Mouse (Mus musculus) kidney, postnatal 36 days (tissue): ENCODE data around the gene Tnfrsf11a.
"Not testable (repeated sequence)": the region's sequence is repeated elsewhere in the genome, so short reads cannot be mapped to it uniquely, and the experiment has no call there.

Source experiments
- DNase-seq, 2 experiments: peaks; one replicate each; pipeline ENCODE4 v3.0.0; 2021 to 2022; ENCODE audit warnings: mixed read lengths in 2 of 2

Tnfrsf11a gene

DNA sequence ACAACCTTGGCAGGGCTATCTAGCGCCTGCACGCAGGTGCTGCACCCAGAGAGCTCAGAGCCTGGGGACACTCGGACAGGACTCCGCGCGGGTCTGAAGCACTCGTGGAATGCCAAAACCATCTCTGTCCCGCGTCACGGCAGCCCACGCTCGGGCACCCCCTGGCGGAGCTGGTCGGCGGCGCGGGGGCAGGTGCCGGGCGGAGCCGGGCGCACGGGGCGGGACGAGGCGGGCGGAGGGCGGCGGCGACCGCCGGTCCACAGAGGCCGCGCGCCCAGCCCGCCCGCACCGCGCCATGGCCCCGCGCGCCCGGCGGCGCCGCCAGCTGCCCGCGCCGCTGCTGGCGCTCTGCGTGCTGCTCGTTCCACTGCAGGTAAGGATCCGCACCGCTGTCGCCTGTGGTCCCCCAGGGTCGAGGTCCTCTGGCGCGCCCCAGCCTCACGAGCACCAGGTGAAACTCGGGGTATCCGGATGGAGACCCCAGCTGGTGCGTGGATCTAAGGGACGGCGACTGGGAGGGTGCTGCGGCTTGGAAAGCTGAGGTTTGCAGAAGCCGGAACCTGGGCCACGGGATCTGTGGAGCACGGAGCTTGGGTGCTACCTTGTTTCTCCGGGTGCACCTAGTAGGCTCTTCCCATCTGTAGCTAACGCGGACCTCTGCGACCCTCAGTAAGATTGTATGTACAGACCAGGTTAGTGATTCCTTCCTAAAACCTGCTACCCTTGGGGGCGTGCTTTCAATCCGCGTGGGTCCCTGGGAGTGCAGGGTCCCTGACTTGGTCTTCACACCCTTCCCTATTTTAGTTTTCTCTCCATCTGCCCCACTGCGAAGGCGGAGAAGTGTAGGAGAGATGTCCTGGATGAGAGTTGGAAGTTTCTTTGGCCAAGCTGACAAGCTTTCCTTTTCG lies at the start of gene Tnfrsf11a:
TSS of gene Tnfrsf11a (plus strand) at position 262 of the 908 bp plus-strand sequence.
- DNase-seq = peak; percentile 61 to 87

DNA sequence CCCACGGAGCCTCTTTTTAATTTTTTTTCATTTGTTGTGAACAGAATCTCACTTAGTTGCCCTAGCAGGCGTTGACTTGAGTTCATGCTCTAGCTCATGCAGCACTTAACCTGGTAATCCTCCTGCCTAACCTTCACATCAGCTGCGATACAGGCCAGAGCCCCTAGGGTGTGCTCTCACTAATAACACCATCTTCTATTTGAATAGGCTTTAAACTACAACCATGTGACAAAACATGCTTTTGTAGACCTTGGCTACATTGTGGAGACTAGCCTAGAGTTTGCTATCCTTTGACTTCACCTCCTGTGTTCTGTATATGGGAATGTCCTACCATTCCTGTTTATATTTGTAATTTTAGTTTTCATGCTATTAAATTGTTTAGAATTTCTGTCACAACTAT lies 45.2 kb upstream of the Tnfrsf11a start:
- DNase-seq = peak in 1 of 2 experiments; percentile 22

- no peak for DNase-seq
These were observed 42.2 kb upstream of the Tnfrsf11a start for GRCm38 (mm10) chr1:105738334-105738733.

DNA sequence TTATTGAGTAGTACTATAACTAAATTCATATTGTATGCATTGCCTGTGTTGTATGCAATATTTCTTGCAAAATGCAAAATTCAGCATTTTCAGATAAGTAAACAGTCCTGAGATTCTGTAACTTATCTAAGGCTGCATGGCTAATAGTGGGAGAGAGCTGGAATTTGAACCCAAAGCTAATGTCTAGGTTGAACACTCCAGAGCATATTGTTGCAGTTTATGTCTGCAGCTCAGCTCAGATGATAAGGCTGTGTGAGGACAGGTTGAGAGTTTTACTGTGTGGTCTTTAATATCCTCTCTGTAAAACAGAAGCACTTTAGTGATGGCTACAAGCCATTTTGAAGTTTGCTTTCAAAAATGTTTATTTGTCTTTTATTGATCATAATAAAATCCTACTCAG lies 41.0 kb upstream of the Tnfrsf11a start:
- DNase-seq = no peak

DNA sequence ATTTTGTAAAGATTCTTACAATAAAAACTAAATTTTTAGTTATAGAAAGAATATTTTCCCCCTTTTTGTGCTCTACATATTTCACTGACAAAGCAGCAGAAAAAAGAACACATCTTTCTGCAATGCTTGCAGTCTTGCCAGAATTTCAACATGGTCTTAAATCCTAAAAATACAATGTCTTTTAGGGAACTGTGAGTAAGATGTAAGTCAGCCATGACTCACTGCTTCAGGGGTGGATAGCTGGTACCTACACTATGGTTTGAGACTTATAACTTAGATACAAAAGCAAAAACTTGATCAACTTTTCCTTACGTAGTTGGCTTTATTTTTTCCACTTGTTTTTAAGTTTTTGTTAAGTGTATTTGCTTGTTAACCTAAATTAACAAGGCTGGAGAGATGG lies 38.0 kb upstream of the Tnfrsf11a start:
- no peak for DNase-seq

DNA sequence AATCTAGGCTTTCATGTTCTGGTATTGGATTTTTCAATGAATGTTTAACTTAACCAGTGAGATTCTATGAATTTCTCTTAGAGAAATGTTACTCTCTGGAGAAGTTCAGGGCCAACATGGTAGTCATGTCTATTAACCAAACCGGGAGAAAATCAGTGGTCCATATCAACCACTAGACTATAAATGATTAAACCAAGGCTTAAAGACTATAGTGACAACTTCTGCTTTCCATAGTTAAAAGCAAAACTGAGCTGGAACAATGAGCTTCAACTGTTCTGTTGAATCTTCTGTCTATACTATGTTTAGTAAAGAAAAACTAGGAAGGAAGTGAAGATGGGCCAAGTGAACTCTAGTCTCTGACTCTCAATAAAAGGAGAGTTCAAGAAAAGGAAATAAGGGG lies 34.1 kb upstream of the Tnfrsf11a start:
- DNase-seq = peak in 1 of 2 experiments; percentile 44

DNA sequence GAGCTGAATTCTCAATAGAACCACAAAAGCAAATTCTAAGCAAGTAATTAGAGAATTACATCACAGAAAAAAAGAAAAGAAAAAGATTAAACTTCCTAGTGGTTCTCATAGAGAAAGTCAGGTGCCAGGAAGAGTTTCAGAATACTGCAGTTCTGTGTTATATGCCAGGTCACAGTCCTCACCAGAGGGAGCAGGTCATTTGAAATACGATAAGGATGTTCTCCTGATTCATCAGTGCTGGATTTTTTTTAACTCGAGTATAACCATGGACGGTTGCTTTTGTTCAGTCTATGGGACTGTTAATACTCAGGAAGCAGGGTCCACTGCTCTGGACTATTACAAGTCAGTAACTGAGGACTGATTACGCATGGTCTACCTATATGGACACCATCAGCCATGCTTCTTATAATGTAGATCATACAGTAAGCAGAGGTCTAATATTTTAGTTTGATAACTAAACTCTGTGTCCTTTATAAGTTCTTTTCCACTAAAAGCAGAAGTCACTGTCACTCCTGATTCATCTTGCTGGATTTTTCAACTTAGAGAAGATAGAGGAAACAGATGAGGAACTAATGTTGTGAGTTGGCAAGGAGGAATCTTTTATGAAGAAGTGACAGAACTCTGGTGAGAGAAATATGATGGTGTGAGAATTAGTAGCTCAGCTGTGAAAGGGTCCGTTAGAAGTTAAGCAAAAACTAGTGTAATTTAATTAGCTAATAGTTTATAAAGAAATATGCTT lies 33.5 kb upstream of the Tnfrsf11a start:
- no peak for DNase-seq

DNA sequence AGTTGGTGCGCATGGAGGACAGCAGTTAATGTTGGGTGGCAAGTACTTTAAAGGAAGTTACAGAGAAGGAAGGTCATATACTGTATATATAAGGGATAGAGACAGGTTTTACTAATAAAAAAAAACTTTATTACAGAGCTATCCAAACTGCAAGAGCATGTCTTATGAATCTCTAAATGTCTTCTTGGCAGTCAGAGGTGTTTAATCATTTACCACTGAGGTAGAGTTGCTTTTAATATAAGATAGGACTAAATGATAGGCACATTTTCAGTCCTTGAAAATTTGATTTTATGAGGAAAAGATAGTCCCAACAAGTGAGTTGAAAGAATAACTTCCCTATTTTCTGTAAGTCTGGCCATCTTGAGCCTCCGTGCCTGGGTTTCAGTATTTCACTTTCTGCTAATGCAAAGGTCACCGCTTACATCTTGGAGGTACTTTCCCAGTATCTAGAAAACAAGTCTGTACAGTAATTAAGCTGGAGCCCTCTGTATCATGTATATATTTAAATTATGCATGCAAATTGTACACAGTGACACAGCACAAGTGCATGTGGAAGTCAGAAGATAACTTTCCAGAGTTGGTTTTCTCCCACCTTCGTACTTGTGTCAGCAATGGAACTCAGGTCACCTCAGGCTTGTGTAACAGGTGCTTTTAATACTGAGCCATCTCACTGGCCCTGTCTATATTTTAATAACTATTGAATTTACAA lies 32.3 kb upstream of the Tnfrsf11a start:
- DNase-seq = peak in 1 of 2 experiments; percentile 33

DNA sequence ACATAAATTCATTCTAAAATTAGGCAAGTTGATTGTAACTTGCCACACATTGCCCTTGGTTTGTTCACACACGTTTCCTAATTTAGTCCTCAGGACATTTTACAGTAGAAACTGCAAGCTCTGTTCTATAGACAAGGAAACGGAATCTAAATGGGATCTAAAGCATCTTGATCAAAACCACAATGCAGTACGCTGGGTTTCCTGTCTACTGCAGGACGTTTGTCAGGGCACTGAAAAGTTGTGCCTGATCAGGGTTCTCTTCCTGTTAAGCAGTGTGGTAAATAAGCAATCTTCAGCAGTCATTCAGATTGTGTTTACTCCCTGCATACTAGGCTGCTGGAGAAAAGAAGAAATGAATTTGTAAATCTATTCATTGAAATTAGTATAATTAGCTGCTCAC lies 28.3 kb upstream of the Tnfrsf11a start:
- DNase-seq = no peak

- DNase-seq = no peak
These were observed 27.6 kb upstream of the Tnfrsf11a start for GRCm38 (mm10) chr1:105752944-105753343.

DNA sequence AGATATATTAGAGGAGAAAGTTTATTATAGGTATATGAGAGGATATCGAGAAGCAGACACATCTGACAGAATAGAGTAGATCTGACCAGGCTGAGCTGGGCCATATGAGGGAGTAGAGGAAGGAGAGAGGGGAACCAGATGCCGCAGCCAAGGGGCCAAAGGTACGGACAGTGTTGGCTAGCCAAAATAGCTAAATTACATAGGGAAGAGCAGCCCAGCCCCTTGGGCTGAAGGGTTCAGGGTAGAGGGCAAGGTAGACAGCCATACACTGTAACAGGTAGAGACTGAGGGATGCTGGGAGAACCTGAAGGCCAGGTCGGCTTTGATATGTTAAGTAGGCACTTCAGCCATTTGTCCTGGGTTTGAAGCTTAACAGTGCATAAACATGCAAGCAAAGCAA lies 21.7 kb upstream of the Tnfrsf11a start:
- no peak for DNase-seq

- no peak for DNase-seq
These were observed 20.9 kb upstream of the Tnfrsf11a start for GRCm38 (mm10) chr1:105759422-105760165.

DNA sequence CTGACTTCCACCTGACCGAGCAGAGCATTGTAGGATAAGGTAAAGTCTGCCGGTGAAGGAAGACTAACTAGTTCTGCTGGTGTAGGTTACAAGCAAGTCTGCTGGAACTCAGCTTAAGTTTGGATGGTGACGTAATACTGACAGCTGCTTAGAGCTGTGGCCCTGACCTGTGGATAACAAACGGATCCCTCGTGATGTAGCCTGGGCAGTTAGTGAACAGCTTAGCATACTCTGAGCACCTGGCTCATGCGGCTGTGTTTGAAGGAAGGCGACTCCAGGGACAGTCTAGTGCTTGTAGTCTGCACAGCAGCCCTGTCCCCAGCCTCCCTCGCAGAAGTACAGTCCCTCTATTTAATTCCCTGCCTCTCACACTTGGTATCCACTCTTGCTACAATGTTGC lies 14.9 kb upstream of the Tnfrsf11a start:
- no peak for DNase-seq

DNA sequence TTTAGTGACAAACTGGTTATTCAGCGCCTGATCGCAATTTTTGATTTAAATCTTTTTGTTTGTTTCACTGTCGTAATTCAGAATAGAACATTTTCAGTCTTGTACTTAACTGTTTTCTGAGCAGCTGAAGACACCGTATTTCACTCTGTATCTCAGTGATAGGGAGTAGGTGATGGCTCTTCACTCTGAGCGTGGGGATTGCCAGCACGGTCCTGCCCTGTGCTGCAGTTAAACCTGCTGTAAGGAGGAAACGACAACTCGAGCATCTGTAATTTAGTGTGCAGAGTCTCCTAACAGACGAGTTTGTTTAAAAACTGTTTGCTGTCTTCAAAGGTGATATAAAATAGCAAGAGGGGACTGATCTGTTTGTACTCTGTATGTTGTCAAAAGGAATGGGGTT lies 14.4 kb upstream of the Tnfrsf11a start:
- DNase-seq = not testable (repeated sequence)

DNA sequence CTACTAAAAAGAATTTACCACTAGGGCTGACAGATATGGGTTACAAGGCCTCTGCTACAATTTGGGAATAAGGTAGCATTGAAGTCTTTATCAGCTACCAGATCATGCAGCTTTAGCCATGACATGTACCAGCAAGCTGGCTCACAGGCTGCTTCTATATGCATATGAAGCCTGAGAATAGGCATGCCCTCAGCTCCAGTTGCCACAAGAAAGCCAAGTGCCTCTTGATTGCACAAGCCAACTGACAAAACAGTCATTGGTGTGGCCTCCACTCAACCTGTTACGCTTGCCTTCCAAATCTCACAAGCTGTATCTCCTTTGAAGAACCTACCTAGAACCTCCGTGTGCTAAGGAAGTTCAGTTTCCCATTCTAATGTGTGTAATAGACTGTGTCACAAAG lies 12.1 kb upstream of the Tnfrsf11a start:
- no peak for DNase-seq

DNA sequence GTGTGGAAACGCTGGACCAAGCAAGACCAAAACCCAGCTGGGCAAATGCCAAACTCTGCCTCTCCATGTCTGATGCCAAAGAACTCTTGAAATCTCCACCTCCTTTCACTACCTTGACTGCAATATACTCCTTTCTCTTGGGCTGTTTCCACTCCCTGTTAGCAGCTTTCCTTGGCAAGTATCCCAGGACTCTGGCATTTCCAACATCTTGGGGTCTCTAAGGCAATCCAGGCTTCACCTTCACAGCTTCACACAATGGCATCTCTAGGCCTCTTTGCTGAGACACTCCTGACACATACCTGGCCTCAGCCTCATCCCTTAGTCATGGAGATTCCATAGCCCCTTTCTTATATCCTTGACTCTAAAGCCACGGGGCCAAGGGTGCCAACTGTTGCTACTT lies 9.8 kb upstream of the Tnfrsf11a start:
- DNase-seq = no peak

DNA sequence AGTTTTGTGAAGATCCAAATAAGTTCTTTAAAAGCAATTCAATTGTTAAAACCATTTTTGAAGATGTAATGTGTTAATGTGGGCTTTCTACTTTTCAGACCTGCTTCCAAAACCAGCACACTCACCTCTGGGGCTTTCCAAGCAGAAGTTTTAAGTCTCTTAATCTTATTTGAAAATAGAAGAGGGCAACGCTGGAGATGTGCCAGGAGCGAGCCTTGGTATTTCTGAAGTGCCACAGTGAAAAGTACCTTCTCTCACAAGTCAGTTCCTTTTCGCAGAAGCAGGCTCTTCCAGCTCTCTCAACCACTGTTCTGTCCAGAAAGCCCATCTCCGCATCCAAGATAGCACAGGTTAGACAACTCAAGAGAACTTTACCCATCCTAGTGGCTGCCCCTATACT lies 4.1 kb upstream of the Tnfrsf11a start:
- no peak for DNase-seq

- DNase-seq = no peak
These were observed 450 bp upstream of the Tnfrsf11a start for GRCm38 (mm10) chr1:105780079-105780456.

- DNase-seq = peak in 1 of 2 experiments; percentile 31
These were observed 1.1 kb downstream of the Tnfrsf11a start for GRCm38 (mm10) chr1:105781391-105782146.

DNA sequence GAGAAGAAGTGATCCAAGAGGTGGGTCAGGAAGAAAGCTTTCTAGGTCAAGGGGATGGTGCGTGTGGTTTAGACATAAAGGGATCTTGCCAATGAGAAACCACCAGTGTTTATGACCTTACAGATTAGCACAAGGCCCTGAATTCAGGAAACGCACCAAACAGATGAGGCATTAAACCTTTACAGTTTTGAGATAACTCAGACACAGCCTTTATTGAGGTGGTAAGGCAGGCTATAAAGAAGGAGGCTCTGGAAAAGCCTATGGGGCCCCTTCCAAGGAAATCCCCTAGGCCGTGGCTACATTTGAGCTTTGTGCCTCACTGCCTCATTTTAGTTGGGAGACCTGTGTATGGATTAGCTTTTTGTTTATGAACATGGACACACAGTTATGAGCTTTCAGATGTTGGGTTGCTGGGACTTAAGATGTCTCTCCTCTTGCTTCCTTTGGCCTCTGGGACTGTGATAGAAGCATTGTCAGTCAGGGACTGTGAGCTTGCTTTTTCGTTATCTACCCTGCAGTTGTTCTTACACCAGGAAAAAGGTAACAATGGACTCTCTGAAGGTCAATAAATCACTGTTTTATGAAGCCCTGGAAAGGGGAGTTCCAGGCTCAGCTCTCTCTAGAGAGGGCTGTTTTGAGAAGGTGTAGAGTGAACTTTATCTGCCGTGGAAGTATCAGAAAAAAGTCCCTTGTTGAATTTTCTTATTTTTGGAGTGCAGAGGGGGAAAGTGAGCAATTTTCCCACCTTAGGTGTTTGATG lies 3.9 kb downstream of the Tnfrsf11a start:
- no peak for DNase-seq

DNA sequence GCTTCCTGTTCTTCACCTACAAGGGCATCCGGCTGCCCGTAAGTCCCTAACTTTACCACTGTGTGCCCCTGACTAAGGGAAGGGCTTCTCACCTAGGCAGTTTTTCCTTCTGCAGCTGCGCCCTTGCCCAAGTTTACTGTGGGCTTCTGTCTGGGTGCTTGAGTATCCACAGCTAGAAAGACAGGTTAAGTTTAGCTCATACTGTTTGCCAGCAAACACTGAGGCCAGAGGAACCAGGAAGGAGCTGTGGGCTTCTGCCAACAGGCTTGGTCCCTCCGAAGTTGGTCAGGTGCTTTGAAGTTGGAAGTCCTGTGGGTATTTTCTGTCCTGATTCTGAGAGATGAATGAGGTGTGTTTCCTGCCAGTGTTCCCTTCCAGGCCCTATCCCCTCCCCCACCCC lies 4.6 kb downstream of the Tnfrsf11a start:
- peak; percentile 34 to 45 for DNase-seq
